Mouse (Mus musculus): Measurements from ENCODE around the gene Gm266. TPM values are rescaled to one million over a fixed set of nuclear protein-coding genes. Genes with fewer than 3 reads are reported as not detected.
"Not testable (repeated sequence)": the region's sequence is repeated elsewhere in the genome, so short reads cannot be mapped to it uniquely, and the experiment has no call there.

The Gm266 gene
- polyA plus RNA-seq, 1 experiment from 2014 or later: 0.62 TPM

- Histone ChIP-seq H3K27me3 (no peaks in the 10 kb centered on the region; the same call in 1 of the 2 replicates), H3K4me2 (peak overlapping the region; percentile 72), H3K36me3 (replicated peaks) (no peaks in the 10 kb centered on the region), H3K9ac (peak overlapping the region; percentile 59; the same call in 1 of the 2 replicates), H3K27ac (replicated peaks) (peak overlapping the region; percentile 99), H3K9me3 (replicated peaks) (no peaks in the 10 kb centered on the region), H3K4me1 (replicated peaks) (peaks cover 67% of the 10 kb centered on the region), H3K4me3 (replicated peaks) (0 out of 2 replicates have a peak overlapping the region, but pooled peaks have one; percentile 26)
- WGBS (ENCODE audit: insufficient replicate concordance): 36% methylated on average over 6 of the region's 6 CpGs
- peak; percentile 71 for ATAC-seq (ENCODE audit: insufficient read depth)
Measured at GRCm38 (mm10) chr12:111516826-111517225, 31.2 kb upstream of the Gm266 start.

- 75% methylated on average over 5 of the region's 5 CpGs for WGBS (ENCODE audit: insufficient replicate concordance)
- peaks cover 67% of the 10 kb centered on the region for H3K4me1 ChIP-seq (replicated peaks)
Measured at GRCm38 (mm10) chr12:111515920-111516319, 30.3 kb upstream of the Gm266 start.

GRCm38 (mm10) chr12:111514874-111515649, 29.4 kb upstream of the Gm266 start:
- Histone ChIP-seq H3K27ac (replicated peaks) (peak overlapping the region; percentile 99), H3K4me3 (replicated peaks) (peak overlapping the region; percentile 46), H3K27me3 (0 out of 2 replicates have a peak, but pooled peaks cover 6% of the 10 kb centered on the region), H3K4me2 (peak overlapping the region; percentile 64), H3K9ac (peak overlapping the region; percentile 59), H3K9me3 (replicated peaks) (no peaks in the 10 kb centered on the region), H3K4me1 (replicated peaks) (peaks cover 62% of the 10 kb centered on the region), H3K36me3 (replicated peaks) (no peaks in the 10 kb centered on the region)
- ATAC-seq (ENCODE audit: insufficient read depth): no peak
- 55% methylated on average over 7 of the region's 7 CpGs for WGBS (ENCODE audit: insufficient replicate concordance)

More at GRCm38 (mm10) chr12:111515920-111516319, 30.3 kb upstream of the Gm266 start:
- Histone ChIP-seq H3K36me3 (replicated peaks) (no peaks in the 10 kb centered on the region), H3K4me2 (peak overlapping the region; percentile 72), H3K27me3 (peaks cover 6% of the 10 kb centered on the region; the same call in 1 of the 2 replicates), H3K9me3 (replicated peaks) (no peaks in the 10 kb centered on the region), H3K27ac (replicated peaks) (peak overlapping the region; percentile 99), H3K9ac (peak overlapping the region; percentile 59; the same call in 1 of the 2 replicates), H3K4me3 (replicated peaks) (no peak overlapping the region)
- ATAC-seq (ENCODE audit: insufficient read depth): no peak

GRCm38 (mm10) chr12:111514231-111514792, 28.7 kb upstream of the Gm266 start:
- peaks cover 57% of the 10 kb centered on the region for H3K4me1 ChIP-seq (replicated peaks)
- H3K9ac ChIP-seq: peak overlapping the region; percentile 59
- ATAC-seq (ENCODE audit: insufficient read depth): no peak
- H3K4me2 ChIP-seq: peak overlapping the region; percentile 64
- no peaks in the 10 kb centered on the region for H3K36me3 ChIP-seq (replicated peaks)
- H3K9me3 ChIP-seq (replicated peaks): no peaks in the 10 kb centered on the region
- H3K27ac ChIP-seq (replicated peaks): peak overlapping the region; percentile 99
- WGBS (ENCODE audit: insufficient replicate concordance): 67% methylated on average over 7 of the region's 7 CpGs
- peak overlapping the region; percentile 46 for H3K4me3 ChIP-seq (replicated peaks)
- 0 out of 2 replicates have a peak, but pooled peaks cover 6% of the 10 kb centered on the region for H3K27me3 ChIP-seq

GRCm38 (mm10) chr12:111513673-111514072, 28.1 kb upstream of the Gm266 start:
- no peak overlapping the region for H3K9ac ChIP-seq
- WGBS (ENCODE audit: insufficient replicate concordance): 78% methylated on average over 5 of the region's 5 CpGs
- no peaks in the 10 kb centered on the region for H3K36me3 ChIP-seq (replicated peaks)
- H3K9me3 ChIP-seq (replicated peaks): no peaks in the 10 kb centered on the region
- H3K4me2 ChIP-seq: no peak overlapping the region
- H3K4me1 ChIP-seq (replicated peaks): peaks cover 56% of the 10 kb centered on the region
- H3K27ac ChIP-seq (replicated peaks): peak overlapping the region; percentile 99
- 0 out of 2 replicates have a peak, but pooled peaks cover 6% of the 10 kb centered on the region for H3K27me3 ChIP-seq
- ATAC-seq (ENCODE audit: insufficient read depth): no peak
- no peak overlapping the region for H3K4me3 ChIP-seq (replicated peaks)

- Histone ChIP-seq H3K27me3 (0 out of 2 replicates have a peak, but pooled peaks cover 6% of the 10 kb centered on the region), H3K36me3 (replicated peaks) (no peaks in the 10 kb centered on the region), H3K27ac (replicated peaks) (no peak overlapping the region), H3K4me2 (no peak overlapping the region), H3K9ac (no peak overlapping the region), H3K4me1 (replicated peaks) (peaks cover 59% of the 10 kb centered on the region), H3K4me3 (replicated peaks) (no peak overlapping the region), H3K9me3 (replicated peaks) (no peaks in the 10 kb centered on the region)
- ATAC-seq (ENCODE audit: insufficient read depth): no peak
- WGBS (ENCODE audit: insufficient replicate concordance): 84% methylated on average over 12 of the region's 12 CpGs
Measured at GRCm38 (mm10) chr12:111512572-111513063, 27.0 kb upstream of the Gm266 start.

GRCm38 (mm10) chr12:111508438-111508837, 22.8 kb upstream of the Gm266 start:
- not testable (repeated sequence) for H3K36me3 ChIP-seq (replicated peaks); H3K9me3 ChIP-seq (replicated peaks)
- H3K4me2 ChIP-seq: peak overlapping the region; percentile 58
- peaks cover 28% of the 10 kb centered on the region for H3K27me3 ChIP-seq
- WGBS (ENCODE audit: insufficient replicate concordance): 63% methylated on average over 3 of the region's 3 CpGs
- peaks cover 33% of the 10 kb centered on the region for H3K4me1 ChIP-seq (replicated peaks)
- H3K4me3 ChIP-seq (replicated peaks): peak overlapping the region; percentile 44
- H3K27ac ChIP-seq (replicated peaks): peak overlapping the region; percentile 71
- peak overlapping the region; percentile 35 for H3K9ac ChIP-seq
- ATAC-seq (ENCODE audit: insufficient read depth): peak; percentile 88

GRCm38 (mm10) chr12:111507962-111508361, 22.3 kb upstream of the Gm266 start:
- 83% methylated on average over 10 of the region's 10 CpGs for WGBS (ENCODE audit: insufficient replicate concordance)
- Histone ChIP-seq H3K9me3 (replicated peaks) (no peaks in the 10 kb centered on the region), H3K27me3 (peaks cover 32% of the 10 kb centered on the region), H3K9ac (peak overlapping the region; percentile 35; the same call in 1 of the 2 replicates), H3K27ac (replicated peaks) (peak overlapping the region; percentile 71), H3K4me1 (replicated peaks) (peaks cover 33% of the 10 kb centered on the region), H3K4me2 (peak overlapping the region; percentile 58), H3K36me3 (replicated peaks) (no peaks in the 10 kb centered on the region), H3K4me3 (replicated peaks) (peak overlapping the region; percentile 44)
- peak; percentile 52; the same call in 1 of the 2 replicates for ATAC-seq (ENCODE audit: insufficient read depth)

- 46% methylated on average over 5 of the region's 5 CpGs for WGBS (ENCODE audit: insufficient replicate concordance)
- peaks cover 33% of the 10 kb centered on the region for H3K4me1 ChIP-seq (replicated peaks)
- 0 out of 2 replicates have a peak overlapping the region, but pooled peaks have one; percentile 71 for H3K27ac ChIP-seq (replicated peaks)
- H3K9ac ChIP-seq: no peak overlapping the region
- no peak overlapping the region for H3K4me3 ChIP-seq (replicated peaks)
- ATAC-seq (ENCODE audit: insufficient read depth): no peak
- H3K9me3 ChIP-seq (replicated peaks): no peaks in the 10 kb centered on the region
- peaks cover 42% of the 10 kb centered on the region for H3K27me3 ChIP-seq
- no peaks in the 10 kb centered on the region for H3K36me3 ChIP-seq (replicated peaks)
- no peak overlapping the region for H3K4me2 ChIP-seq
Measured at GRCm38 (mm10) chr12:111507001-111507400, 21.4 kb upstream of the Gm266 start.

- Histone ChIP-seq H3K9me3 (replicated peaks) (no peaks in the 10 kb centered on the region), H3K4me1 (replicated peaks) (peaks cover 33% of the 10 kb centered on the region), H3K27me3 (peaks cover 54% of the 10 kb centered on the region), H3K4me2 (peak overlapping the region; percentile 13; the same call in 1 of the 2 replicates), H3K4me3 (replicated peaks) (no peak overlapping the region), H3K9ac (no peak overlapping the region), H3K36me3 (replicated peaks) (no peaks in the 10 kb centered on the region), H3K27ac (replicated peaks) (0 out of 2 replicates have a peak overlapping the region, but pooled peaks have one; percentile 7)
- ATAC-seq (ENCODE audit: insufficient read depth): peak; percentile 56; the same call in 1 of the 2 replicates
- 4% methylated on average over 12 of the region's 12 CpGs for WGBS (ENCODE audit: insufficient replicate concordance)
Measured at GRCm38 (mm10) chr12:111504904-111505303, 19.3 kb upstream of the Gm266 start.

- no peak overlapping the region for H3K27ac ChIP-seq (replicated peaks)
- H3K4me2 ChIP-seq: no peak overlapping the region
- no peak overlapping the region for H3K4me3 ChIP-seq (replicated peaks)
- ATAC-seq (ENCODE audit: insufficient read depth): no peak
- 29% methylated on average over 5 of the region's 5 CpGs for WGBS (ENCODE audit: insufficient replicate concordance)
- no peak overlapping the region for H3K9ac ChIP-seq
- H3K9me3 ChIP-seq (replicated peaks): no peaks in the 10 kb centered on the region
- H3K4me1 ChIP-seq (replicated peaks): peaks cover 25% of the 10 kb centered on the region
- no peaks in the 10 kb centered on the region for H3K36me3 ChIP-seq (replicated peaks)
- peaks cover 67% of the 10 kb centered on the region for H3K27me3 ChIP-seq
Measured at GRCm38 (mm10) chr12:111503571-111503970, 17.9 kb upstream of the Gm266 start.
